Mouse (Mus musculus) neural tube, embryonic 15.5 days (tissue): Measurements from ENCODE around the gene Ccr7. TPM values are rescaled to one million over a fixed set of nuclear protein-coding genes. Genes with fewer than 3 reads are reported as not detected.

Source experiments
- ATAC-seq: fragments of 200-750 bp; cut with Nextera tagmentation; 2 replicates; pipeline ENCODE4 v1.8.0; 2017; ENCODE audit warnings: mild to moderate bottlenecking, moderate TSS enrichment, moderate library complexity; ENCODE audit not compliant: low FRiP score
- H3K27ac ChIP-seq: fragments of 300-500 bp; sonication (generic); replicated peaks from 2 replicates; pipeline ENCODE4 v1.5.1; 2015; ENCODE audit warnings: mild to moderate bottlenecking, inconsistent platforms
- H3K27me3 ChIP-seq: fragments of 300-500 bp; sonication (generic); replicated peaks from 2 replicates; pipeline ENCODE4 v1.6.1; 2015; ENCODE audit warnings: inconsistent platforms
- H3K36me3 ChIP-seq: fragments of 300-500 bp; sonication (generic); 2 replicates; pipeline ENCODE4 v1.6.1; 2015; ENCODE audit warnings: inconsistent platforms
- H3K4me1 ChIP-seq: fragments of 300-500 bp; sonication (generic); 2 replicates; pipeline ENCODE4 v1.6.1; 2015; ENCODE audit warnings: inconsistent platforms
- H3K4me2 ChIP-seq: fragments of 300-500 bp; sonication (generic); 2 replicates; pipeline ENCODE4 v1.6.1; 2015; ENCODE audit warnings: inconsistent platforms, mild to moderate bottlenecking, moderate library complexity
- H3K4me3 ChIP-seq: fragments of 300-500 bp; sonication (generic); replicated peaks from 2 replicates; pipeline ENCODE4 v1.5.1; 2015; ENCODE audit warnings: mild to moderate bottlenecking, inconsistent platforms
- H3K9ac ChIP-seq: fragments of 300-500 bp; sonication (generic); replicated peaks from 2 replicates; pipeline ENCODE4 v1.6.1; 2015; ENCODE audit warnings: mild to moderate bottlenecking, inconsistent platforms
- H3K9me3 ChIP-seq: fragments of 300-500 bp; sonication (generic); replicated peaks from 2 replicates; pipeline ENCODE4 v1.6.1; 2016; ENCODE audit warnings: inconsistent platforms
- WGBS: fragments of 180-500 bp; shearing (Covaris S2); methylation state at CpG from one replicate; pipeline ENCODE4 v1.1.7; 2015; ENCODE audit warnings: mixed read lengths; 5-methylcytosine and 5-hydroxymethylcytosine counted together
- polyA plus RNA-seq: library from polyadenylated mRNA; unstranded; fragments of >200 nt; fragmentation: Nextera tagmentation; extraction: Ambion mirVana; gene quantifications from 2 replicates; pipeline ENCODE4 v1.2.1, GENCODE M21; 2015

The Ccr7 gene
- polyA plus RNA-seq, 1 experiment from 2014 or later, result not detected

- WGBS, result 62% methylated on average over 3 of the region's 3 CpGs
Observed at GRCm38 (mm10) chr11:99108296-99108695, 46.6 kb downstream of the Ccr7 start.

GRCm38 (mm10) chr11:99105981-99106726 lies 48.7 kb downstream of the Ccr7 start:
- H3K4me2 ChIP-seq, result no peak overlapping the region
- H3K4me3 ChIP-seq, result no peak overlapping the region
- H3K9ac ChIP-seq, result no peak overlapping the region
- no peaks in the 10 kb centered on the region for H3K9me3 ChIP-seq
- H3K36me3 ChIP-seq, result no peaks in the 10 kb centered on the region
- 71% methylated on average over 12 of the region's 12 CpGs for WGBS
- no peak for ATAC-seq
- peaks cover 4% of the 10 kb centered on the region for H3K4me1 ChIP-seq
- no peaks in the 10 kb centered on the region for H3K27me3 ChIP-seq
- no peak overlapping the region for H3K27ac ChIP-seq

More at GRCm38 (mm10) chr11:99108296-99108695, 46.6 kb downstream of the Ccr7 start:
- H3K27me3 ChIP-seq, result no peaks in the 10 kb centered on the region
- H3K4me2 ChIP-seq, result no peak overlapping the region
- no peaks in the 10 kb centered on the region for H3K9me3 ChIP-seq
- no peak overlapping the region for H3K4me3 ChIP-seq
- no peaks in the 10 kb centered on the region for H3K36me3 ChIP-seq
- H3K9ac ChIP-seq, result no peak overlapping the region
- no peak for ATAC-seq
- peaks cover 12% of the 10 kb centered on the region for H3K4me1 ChIP-seq
- no peak overlapping the region for H3K27ac ChIP-seq

DNA sequence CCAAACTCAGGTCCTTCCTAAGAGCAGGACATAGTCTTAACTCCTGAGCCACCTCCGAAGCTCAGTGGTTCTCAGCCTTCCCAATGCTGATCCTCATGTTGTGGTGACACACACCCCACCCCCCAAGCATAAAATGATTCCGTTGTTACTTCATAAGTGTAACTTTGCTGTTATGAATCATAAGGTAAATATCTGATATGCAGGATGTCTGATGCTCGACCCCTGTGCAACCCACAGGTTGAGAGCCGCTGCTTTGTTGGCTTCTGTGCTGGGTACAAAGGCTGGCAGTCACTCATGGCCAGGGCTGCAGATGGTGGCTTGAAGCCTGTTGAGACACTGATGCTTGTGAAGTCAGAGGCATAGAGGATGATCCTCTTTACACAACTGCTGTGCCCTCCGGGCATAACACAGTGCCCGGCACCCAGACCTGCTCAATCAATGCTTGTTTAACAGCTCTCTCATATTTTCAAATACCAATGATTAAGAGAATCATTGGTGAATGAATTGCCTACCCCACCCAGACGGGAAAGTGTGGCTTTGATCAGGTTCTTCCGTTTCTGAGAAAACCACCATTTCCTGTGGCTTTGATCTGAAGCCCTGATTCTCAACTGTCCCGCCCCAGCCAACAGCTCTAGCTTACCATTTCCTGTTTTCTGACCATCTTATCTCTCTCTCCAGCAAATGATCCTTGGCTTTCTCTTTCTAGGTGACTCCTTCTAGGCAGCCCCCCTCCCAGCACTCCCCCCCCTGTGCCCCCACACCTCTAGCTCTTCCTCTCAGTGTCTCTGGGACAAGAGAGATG lies 50.1 kb downstream of the Ccr7 start:
- Histone ChIP-seq H3K4me2 (no peak overlapping the region), H3K27ac (no peak overlapping the region), H3K36me3 (no peaks in the 10 kb centered on the region), H3K27me3 (no peaks in the 10 kb centered on the region), H3K9ac (no peak overlapping the region), H3K9me3 (no peaks in the 10 kb centered on the region), H3K4me1 (peaks cover 6% of the 10 kb centered on the region), H3K4me3 (no peak overlapping the region)
- 82% methylated on average over 9 of the region's 9 CpGs for WGBS
- no peak for ATAC-seq

DNA sequence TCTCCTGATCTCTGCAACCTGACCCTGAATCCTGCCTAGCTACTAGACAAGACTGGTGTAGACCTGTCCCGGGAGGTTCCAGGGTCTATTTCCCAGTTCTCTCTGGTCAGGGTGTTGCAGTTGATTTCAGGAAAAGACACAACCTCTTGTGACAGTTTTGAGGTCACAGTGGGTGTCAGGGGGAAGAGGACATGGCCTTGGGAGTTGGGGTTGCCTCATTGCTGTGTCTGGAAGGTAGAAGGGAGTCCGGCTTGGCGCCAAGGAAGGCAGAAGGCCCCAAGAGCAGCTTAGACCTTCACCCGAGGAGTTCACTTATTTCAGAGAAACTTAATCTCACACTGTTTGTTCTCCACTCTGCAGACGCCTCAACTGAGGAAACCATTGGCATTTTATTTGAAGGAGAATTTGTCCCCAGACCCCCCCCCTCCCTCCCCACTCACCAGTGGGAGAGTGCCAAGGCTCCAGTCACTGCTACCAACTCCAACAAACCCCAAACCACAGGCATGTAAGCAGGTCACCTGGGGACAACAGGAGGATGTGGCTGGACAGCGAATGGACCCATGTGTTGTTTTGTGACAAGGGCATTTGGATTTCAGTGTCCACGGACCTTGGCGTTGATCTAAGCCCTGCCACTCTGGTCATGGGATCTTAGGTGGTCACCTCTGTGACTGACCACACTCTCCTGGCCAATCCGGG lies 52.2 kb downstream of the Ccr7 start:
- Histone ChIP-seq H3K4me2 (no peak overlapping the region), H3K27me3 (no peaks in the 10 kb centered on the region), H3K36me3 (no peaks in the 10 kb centered on the region), H3K9me3 (no peaks in the 10 kb centered on the region), H3K4me3 (no peak overlapping the region), H3K27ac (no peak overlapping the region), H3K9ac (no peak overlapping the region), H3K4me1 (peaks cover 8% of the 10 kb centered on the region)
- ATAC-seq, result no peak
- 93% methylated on average over 9 of the region's 9 CpGs for WGBS

- no peak overlapping the region for H3K27ac ChIP-seq
- no peak overlapping the region for H3K4me3 ChIP-seq
- no peaks in the 10 kb centered on the region for H3K27me3 ChIP-seq
- H3K4me1 ChIP-seq, result peaks cover 4% of the 10 kb centered on the region; the same call in 1 of the 2 replicates
- no peaks in the 10 kb centered on the region for H3K36me3 ChIP-seq
- no peak overlapping the region for H3K4me2 ChIP-seq
- ATAC-seq, result no peak
- no peaks in the 10 kb centered on the region for H3K9me3 ChIP-seq
- no peak overlapping the region for H3K9ac ChIP-seq
- WGBS, result 89% methylated on average over 8 of the region's 8 CpGs
Observed at GRCm38 (mm10) chr11:99101693-99102092, 53.2 kb downstream of the Ccr7 start.

DNA sequence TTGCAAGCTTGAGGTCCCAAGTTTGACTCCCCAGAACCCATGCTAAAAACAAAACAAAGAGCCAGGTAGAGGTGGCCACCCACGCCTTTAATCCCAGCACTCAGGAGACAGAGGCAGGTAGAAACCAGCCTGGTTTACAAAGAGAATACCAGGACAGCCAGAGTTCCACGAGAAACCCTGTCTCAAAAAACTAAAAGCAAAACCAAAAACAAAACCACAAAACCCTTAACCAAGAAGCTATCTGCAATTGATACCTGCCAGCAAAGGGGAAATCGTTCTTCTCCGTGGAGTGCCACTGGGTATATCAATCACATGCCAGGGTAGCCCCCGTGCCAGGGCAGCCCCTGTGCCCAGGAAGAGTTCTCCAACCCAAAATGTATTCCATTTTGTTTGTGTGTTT lies 54.7 kb downstream of the Ccr7 start:
- Histone ChIP-seq H3K4me2 (no peak overlapping the region), H3K4me1 (0 out of 2 replicates have a peak, but pooled peaks cover 4% of the 10 kb centered on the region), H3K4me3 (no peak overlapping the region), H3K27ac (no peak overlapping the region), H3K9me3 (no peaks in the 10 kb centered on the region), H3K9ac (no peak overlapping the region), H3K36me3 (no peaks in the 10 kb centered on the region), H3K27me3 (no peaks in the 10 kb centered on the region)
- no peak for ATAC-seq
- WGBS, result 91% methylated on average over 5 of the region's 5 CpGs

DNA sequence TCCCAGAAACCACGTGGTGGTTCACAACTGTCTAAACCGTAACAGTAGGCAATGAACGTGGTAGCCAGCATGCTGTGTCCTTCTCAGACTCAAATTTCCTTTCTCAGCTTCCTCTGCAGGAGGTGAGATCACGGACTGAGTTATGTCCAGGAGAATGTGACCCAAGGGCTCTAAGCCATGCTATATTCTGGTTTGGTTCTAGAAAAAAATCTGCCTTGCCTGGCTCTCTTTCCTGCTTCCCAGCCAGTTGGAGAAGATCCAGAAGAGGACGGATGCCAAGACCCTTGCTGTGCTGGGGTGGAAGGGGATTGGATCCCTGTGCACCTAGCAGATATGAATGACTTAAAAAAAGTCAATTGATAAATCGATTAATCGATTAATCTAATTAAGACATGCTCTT lies 55.4 kb downstream of the Ccr7 start:
- H3K4me1 ChIP-seq, result 0 out of 2 replicates have a peak, but pooled peaks cover 4% of the 10 kb centered on the region
- no peak overlapping the region for H3K9ac ChIP-seq
- H3K27ac ChIP-seq, result no peak overlapping the region
- H3K4me2 ChIP-seq, result no peak overlapping the region
- no peaks in the 10 kb centered on the region for H3K9me3 ChIP-seq
- H3K4me3 ChIP-seq, result no peak overlapping the region
- no peaks in the 10 kb centered on the region for H3K27me3 ChIP-seq
- ATAC-seq, result no peak
- H3K36me3 ChIP-seq, result no peaks in the 10 kb centered on the region
- 80% methylated on average over 7 of the region's 7 CpGs for WGBS

DNA sequence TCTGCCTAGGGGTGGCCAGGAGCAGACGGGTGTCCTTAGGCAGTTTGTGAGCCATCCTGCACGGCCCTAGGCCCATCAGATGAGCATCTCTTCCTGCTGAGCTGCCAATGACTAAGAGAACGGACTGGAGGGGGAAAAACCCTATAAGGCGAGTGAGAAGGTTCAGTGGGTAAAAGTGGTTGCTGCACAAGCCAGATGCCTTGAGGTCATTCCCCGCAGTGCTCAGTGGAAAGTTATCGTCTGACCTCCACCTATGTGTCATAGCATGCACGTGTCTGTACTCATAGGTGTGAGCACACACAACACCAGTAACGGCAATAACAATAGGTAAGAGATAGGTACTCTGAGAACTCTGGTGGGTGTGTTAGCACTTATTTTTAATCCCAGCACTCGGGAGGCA lies 56.0 kb downstream of the Ccr7 start:
- 0 out of 2 replicates have a peak, but pooled peaks cover 4% of the 10 kb centered on the region for H3K4me1 ChIP-seq
- H3K4me2 ChIP-seq, result no peak overlapping the region
- no peak overlapping the region for H3K4me3 ChIP-seq
- H3K9ac ChIP-seq, result no peak overlapping the region
- no peaks in the 10 kb centered on the region for H3K36me3 ChIP-seq
- no peaks in the 10 kb centered on the region for H3K27me3 ChIP-seq
- no peak overlapping the region for H3K27ac ChIP-seq
- 90% methylated on average over 9 of the region's 9 CpGs for WGBS
- no peaks in the 10 kb centered on the region for H3K9me3 ChIP-seq
- ATAC-seq, result no peak

- no peak for ATAC-seq
- Histone ChIP-seq H3K4me2 (no peak overlapping the region), H3K27me3 (no peaks in the 10 kb centered on the region), H3K36me3 (no peaks in the 10 kb centered on the region), H3K9ac (no peak overlapping the region), H3K27ac (no peak overlapping the region), H3K9me3 (no peaks in the 10 kb centered on the region), H3K4me1 (0 out of 2 replicates have a peak, but pooled peaks cover 4% of the 10 kb centered on the region), H3K4me3 (no peak overlapping the region)
- WGBS, result 75% methylated on average over 8 of the region's 8 CpGs
Observed at GRCm38 (mm10) chr11:99096996-99097774, 57.7 kb downstream of the Ccr7 start.

- H3K9ac ChIP-seq, result no peak overlapping the region
- no peak overlapping the region for H3K27ac ChIP-seq
- H3K9me3 ChIP-seq, result no peaks in the 10 kb centered on the region
- no peak overlapping the region for H3K4me3 ChIP-seq
- 0 out of 2 replicates have a peak, but pooled peaks cover 4% of the 10 kb centered on the region for H3K4me1 ChIP-seq
- no peaks in the 10 kb centered on the region for H3K36me3 ChIP-seq
- 69% methylated on average over 4 of the region's 4 CpGs for WGBS
- no peak overlapping the region for H3K4me2 ChIP-seq
- H3K27me3 ChIP-seq, result no peaks in the 10 kb centered on the region
- ATAC-seq, result no peak
Observed at GRCm38 (mm10) chr11:99096417-99096816, 58.5 kb downstream of the Ccr7 start.

DNA sequence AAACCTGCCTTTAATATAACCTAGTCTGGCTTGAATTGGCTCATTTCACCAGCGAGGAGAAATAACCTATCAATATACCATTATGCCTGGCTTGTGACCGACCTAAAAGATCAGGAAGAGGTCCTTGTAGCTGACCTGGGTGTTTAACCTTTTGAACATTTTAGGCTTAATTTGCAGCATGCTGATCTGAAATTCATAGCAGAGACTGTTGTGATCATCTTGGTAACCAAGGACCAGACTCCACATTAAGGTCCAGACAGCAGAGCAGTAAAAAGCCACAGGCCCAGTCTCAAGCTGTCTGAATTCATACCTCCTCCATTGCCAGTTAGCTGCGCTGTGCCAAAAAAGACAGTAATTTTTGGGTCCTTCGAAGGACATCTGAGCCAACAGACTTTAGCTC lies 59.1 kb downstream of the Ccr7 start:
- no peak for ATAC-seq
- no peak overlapping the region for H3K4me3 ChIP-seq
- H3K27ac ChIP-seq, result no peak overlapping the region
- H3K4me1 ChIP-seq, result 0 out of 2 replicates have a peak, but pooled peaks cover 4% of the 10 kb centered on the region
- no peaks in the 10 kb centered on the region for H3K9me3 ChIP-seq
- no peak overlapping the region for H3K9ac ChIP-seq
- H3K4me2 ChIP-seq, result no peak overlapping the region
- no peaks in the 10 kb centered on the region for H3K36me3 ChIP-seq
- no peaks in the 10 kb centered on the region for H3K27me3 ChIP-seq
- 77% methylated on average over 4 of the region's 4 CpGs for whole genome bisulfite sequencing
